Mouse (Mus musculus) adrenal gland, postnatal 14 days (tissue): ENCODE results near the gene Lamc1. TPM values are rescaled to one million over a fixed set of nuclear protein-coding genes. Genes with fewer than 3 reads are reported as not detected.
"Not testable (repeated sequence)": the region's sequence is repeated elsewhere in the genome, so short reads cannot be mapped to it uniquely, and the experiment has no call there.

Experiments
- DNase-seq: peaks from one replicate; pipeline ENCODE4 v3.0.0; 2021; ENCODE audit warnings: mixed read lengths
- long read RNA-seq, 2 experiments: library from polyadenylated mRNA; stranded (forward); transcript quantifications; one replicate each; pipeline ENCODE4 v2.0.0; 2021
- total RNA-seq: library from RNA; stranded (reverse); gene quantifications from 2 replicates; pipeline ENCODE4 v1.2.3, GENCODE M21; 2021

Gene Lamc1
- 169 and 170 TPM in 2 replicates for total RNA-seq
- long read RNA-seq, experiment 1, full-length matches to known transcripts: 11 of 29 reads
- long read RNA-seq, experiment 1, partial matches to known transcripts: 11 of 29 reads
- long read RNA-seq, experiment 1, other reads (novel, unspliced or antisense): 7 of 29 reads
- long read RNA-seq, experiment 2, full-length matches to known transcripts: 13 of 22 reads
- long read RNA-seq, experiment 2, partial matches to known transcripts: 8 of 22 reads
- long read RNA-seq, experiment 2, other reads (novel, unspliced or antisense): 1 of 22 reads

DNA sequence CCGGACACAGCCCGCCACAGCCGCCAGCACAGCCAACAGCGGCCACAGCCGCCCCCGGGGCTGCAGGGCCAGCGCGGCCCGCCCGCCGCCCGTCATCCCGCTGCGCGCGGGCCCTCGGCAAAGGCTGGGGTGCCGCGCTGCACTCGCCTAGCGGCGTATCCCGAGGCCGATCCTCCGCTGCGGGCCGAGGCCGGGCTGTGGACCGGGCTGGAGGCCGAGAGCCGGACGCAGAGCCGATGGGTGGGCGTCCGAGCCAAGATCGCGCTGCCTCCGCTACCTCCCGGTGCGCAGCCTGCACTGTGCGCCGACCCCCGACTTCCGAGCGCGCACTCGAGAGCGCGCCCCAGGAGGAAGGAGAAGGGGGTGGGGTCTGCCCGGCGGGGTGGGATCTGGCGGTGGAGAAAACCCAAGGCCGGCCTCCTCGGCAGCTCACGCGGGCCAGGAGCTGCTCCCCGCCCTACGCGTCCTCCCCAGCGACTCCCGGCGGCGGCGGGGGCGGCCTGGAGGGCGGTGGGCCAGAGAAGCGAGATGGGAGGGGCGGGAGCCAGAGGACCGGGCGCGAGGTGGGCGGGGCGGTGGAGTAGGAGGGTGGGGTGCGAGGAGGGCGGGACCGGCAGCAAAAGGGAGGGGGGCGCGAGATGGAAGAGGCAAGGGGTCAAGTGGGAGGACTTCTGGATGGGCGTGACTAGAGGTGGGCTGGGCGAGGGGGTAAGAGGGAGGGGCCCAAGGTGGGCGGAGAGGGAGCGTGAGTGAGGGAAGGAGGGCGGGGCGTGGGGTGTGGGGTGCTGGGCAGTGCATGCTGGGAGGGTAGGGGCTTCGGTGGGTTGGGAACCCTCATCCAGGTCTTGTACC, at the start of gene Lamc1:
Lamc1 (minus strand) TSS at position 343 of the 852 bp plus-strand sequence.
- peak; percentile 97 for DNase-seq

- peak; percentile 15 for DNase-seq
These were observed 48.2 kb upstream of the Lamc1 start for GRCm38 (mm10) chr1:153380746-153381282.

DNA sequence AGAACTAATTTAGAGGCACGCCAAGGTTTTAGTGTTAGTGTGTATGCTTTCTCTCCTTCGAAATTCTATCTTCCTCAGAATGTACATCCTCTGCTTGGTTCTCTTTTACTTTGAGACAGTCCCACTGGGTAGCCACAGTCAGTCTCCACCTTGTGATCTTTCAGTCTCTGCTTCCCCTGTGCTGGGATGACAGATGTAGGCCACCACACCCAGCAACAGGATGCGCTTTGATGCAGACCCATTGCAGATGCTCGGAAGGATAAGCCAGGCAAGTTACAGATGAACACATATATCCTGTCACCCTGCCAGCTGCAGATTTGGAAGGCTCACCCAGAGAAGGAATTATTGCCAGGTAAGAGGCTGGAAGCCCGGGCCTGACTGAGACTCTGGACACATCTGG, 47.2 kb upstream of the Lamc1 start:
- no peak for DNase-seq

DNA sequence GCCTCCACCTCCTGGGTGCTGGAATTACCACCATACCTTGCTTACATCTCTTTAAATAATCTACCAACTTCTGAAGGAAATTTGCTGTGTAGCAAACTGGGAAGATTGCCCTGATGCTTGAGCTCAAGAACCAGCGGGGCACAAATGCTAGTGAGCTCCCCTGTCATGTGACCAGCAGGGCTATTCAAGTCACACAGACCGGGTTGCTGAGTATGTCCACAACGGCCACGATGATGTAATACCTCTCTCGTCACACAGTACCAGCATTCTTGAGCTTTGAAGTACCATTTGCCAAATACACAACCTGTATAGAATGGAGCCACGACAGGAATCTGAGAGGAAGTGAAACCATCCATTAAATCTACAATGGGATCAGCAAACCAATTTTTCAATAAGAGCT, 46.0 kb upstream of the Lamc1 start:
- DNase-seq: no peak

DNA sequence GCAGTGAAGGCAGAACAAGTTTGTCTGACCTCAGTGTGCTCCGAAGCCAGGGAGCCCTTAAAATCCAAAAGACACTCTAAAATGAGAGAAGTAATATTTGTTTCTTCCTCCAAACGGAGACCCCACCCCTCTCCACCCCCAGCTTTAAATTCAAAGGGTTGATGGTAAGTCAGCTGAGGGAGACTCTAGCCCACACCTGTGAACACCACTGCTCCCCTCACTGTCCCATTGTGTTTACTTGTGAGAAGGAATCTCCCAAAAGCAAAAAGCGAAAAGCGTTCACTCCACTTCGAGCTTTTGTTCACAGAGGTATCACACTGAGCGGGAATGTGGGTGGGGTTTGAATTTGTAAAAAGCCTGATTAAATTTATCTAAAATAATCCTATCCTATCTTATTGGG, 43.9 kb upstream of the Lamc1 start:
- DNase-seq: no peak

DNA sequence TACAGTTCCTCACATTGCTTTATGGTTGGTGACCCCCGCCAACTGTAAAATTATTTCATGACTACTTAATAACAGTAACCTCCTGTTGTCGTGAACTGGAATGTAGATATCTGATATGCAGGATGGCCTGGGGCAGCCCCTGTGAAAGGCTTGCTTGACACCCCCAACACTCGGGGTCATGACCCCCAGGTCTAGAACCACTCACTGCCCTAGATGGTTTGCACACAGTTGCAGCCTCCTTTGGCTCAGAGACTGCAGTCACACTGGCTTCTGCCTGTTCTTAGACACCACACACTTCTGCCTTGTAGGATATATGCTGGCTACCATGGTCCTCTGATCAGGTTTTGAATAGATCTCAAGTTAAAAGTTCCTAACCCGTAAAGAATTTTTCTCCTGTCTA, 41.5 kb upstream of the Lamc1 start:
- no peak for DNase-seq

DNA sequence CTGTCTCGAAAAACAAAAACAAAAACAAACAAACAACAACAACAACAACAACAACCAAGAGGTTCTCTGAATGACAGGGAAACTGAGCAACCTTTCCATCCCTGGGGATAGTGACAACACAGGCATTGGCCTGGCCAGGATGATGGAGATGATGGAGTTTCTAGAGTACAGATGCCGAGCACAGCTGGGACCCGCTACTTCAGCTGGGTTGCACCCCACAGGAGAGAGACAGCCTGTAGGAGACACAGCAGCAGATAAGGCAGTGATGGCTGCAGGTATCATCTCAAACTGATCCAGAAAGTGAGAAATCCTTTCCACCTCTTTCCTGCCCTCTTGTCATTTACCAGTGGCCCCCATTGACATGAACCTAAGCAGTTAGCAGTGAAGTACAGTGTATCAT, 39.3 kb upstream of the Lamc1 start:
- DNase-seq: no peak

DNA sequence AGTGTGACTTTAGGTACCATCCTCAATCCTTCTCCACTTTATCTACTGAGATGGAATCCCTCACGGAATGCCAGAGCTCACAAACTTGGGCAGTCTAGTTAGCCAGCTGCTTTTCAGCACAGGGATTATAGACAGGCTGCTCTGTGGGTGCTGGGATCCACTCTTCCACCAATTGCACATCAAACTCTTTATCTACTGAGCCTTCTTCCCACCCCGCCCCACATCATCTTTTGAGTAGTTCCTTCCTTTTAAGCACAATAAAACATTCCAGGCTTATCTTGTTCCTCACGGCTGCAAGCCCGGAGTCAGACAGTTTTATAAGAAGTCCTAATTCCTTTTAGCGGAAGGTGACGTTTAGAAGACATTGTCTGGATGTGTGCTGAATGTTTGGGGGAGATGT, 36.4 kb upstream of the Lamc1 start:
- DNase-seq: no peak

GRCm38 (mm10) chr1:153367048-153367447, 34.5 kb upstream of the Lamc1 start:
- no peak for DNase-seq

DNA sequence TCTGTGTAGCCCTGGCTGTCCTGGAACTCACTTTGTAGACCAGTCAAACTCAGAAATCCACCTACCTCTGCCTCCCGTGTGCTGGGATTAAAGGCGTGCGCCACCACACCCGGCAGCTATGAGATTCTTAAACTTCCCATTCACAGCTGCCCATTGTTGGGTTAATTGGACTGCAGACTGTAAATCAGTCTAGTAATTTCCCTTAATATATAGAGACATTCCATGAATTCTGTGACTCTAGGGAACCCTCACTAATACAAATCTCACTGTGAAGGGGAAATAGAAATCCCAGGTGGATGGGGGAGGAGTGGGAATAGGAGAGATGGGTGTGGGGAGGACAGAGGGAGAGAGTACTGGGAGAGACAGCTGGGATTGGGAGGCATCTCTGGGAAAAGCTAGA, 29.3 kb upstream of the Lamc1 start:
- DNase-seq: no peak

DNA sequence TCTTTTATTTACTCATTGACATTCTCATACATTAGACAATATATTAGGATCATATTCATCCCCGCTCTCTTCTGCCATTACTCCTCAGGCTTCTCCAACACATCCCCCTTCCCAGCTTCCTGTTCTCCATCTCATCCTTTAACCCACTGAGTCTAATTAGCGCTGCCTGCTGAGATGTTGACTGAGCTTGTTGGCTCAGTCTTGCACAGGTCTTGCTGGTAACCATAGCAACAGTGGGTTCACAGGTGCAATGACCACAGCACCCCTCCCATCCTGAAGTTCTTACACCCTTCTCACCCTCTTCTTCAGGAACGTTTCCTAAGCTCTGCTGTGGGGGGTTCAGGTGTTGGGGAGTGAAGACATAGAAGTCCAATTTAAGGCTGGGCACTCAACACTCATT, 28.0 kb upstream of the Lamc1 start:
- no peak for DNase-seq

- no peak for DNase-seq
These were observed 24.6 kb upstream of the Lamc1 start for GRCm38 (mm10) chr1:153357218-153357617.

GRCm38 (mm10) chr1:153354466-153354865, 21.9 kb upstream of the Lamc1 start:
- DNase-seq: no peak

DNA sequence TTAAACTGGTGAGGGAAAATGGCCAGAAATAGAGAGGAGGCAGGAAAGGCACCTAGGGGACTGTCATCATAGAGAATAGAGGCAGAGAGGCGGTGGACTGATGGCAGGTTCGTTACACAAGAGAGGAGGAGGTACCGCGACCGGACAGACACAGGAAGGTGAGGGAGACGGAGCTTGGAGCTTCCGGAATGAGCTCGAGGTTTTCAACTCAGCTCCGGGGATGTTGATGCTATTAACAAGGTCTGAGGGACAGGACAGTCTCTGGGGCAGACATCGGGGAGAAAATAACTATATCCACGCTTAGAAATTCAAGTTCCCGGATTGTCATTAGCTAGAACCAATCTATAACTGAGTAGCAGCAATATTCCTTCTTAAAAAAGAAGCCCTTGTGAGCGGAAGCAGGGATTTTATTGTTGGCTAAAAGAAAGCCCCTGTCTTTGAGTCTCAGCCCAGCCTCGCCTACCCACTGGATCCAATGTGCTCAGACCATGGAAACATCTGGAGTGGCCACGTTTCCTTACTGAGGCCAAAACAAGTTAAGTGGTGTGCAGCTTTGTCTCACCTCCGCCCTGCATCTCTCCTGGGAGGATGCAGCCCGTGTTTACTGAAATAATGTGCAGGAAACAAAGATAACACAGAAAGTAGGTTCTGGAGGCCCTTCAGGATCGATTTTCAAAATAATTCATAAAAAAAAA, 21.3 kb upstream of the Lamc1 start:
- peak; percentile 28 for DNase-seq

- peak; percentile 52 for DNase-seq
These were observed 18.4 kb upstream of the Lamc1 start for GRCm38 (mm10) chr1:153351034-153351433.

DNA sequence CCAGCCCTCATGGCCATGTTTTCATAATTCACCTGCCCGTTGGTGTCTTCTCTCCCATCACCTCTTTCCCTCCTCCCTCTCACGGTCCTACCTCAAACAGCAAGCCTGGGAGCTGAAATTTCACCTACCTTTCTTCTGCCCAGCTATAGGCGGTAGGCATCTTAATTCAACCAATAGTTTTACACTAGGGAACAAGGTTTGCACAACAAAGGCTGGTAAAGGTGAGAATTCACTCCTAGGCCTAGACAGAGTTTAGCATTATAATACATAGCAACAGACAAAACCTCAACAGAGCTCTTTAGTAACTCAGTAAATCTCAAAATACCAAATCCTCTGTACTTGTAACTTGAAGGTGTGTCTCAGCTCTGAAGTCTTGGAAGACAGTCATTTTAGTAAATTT, 15.1 kb upstream of the Lamc1 start:
- no peak for DNase-seq

DNA sequence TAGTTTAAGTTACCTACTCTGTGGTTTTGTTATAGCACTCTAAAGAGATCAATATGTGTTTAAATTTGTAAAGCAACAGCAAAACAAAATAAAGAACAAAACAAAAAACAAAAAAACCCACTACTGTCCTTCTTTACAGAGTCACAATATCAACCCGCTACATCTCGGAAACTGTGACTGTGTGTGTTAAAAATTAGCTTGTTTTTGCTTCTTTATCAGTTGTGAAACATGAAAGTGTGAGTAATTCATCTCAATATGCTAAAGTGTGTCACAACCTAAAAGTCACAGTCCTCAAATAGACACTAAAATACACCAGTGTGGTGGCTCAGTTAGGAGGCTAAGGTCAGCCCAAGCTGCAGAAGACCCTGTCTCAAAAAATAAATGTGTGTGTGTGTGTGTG, 14.5 kb upstream of the Lamc1 start:
- DNase-seq: no peak

GRCm38 (mm10) chr1:153345699-153346291, 13.2 kb upstream of the Lamc1 start:
- DNase-seq: no peak

GRCm38 (mm10) chr1:153345002-153345401, 12.4 kb upstream of the Lamc1 start:
- no peak for DNase-seq

DNA sequence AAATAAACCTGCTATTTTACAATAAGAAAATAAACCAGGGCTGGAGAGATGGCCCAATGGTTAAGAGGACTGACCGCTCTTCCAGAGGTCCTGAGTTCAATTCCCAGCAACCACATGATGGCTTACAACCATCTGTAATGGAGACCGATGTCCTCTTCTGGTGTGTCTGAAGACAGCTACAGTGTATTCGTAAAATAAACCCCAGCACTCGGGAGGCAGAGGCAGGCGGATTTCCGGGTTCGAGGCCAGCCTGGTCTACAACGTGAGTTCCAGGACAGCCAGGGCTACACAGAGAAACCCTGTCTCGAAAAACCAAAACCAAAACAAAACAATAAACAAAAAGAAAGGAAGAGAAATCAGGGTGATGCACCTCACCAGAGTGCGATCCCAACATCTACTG, 2.9 kb upstream of the Lamc1 start:
- DNase-seq: not testable (repeated sequence)

DNA sequence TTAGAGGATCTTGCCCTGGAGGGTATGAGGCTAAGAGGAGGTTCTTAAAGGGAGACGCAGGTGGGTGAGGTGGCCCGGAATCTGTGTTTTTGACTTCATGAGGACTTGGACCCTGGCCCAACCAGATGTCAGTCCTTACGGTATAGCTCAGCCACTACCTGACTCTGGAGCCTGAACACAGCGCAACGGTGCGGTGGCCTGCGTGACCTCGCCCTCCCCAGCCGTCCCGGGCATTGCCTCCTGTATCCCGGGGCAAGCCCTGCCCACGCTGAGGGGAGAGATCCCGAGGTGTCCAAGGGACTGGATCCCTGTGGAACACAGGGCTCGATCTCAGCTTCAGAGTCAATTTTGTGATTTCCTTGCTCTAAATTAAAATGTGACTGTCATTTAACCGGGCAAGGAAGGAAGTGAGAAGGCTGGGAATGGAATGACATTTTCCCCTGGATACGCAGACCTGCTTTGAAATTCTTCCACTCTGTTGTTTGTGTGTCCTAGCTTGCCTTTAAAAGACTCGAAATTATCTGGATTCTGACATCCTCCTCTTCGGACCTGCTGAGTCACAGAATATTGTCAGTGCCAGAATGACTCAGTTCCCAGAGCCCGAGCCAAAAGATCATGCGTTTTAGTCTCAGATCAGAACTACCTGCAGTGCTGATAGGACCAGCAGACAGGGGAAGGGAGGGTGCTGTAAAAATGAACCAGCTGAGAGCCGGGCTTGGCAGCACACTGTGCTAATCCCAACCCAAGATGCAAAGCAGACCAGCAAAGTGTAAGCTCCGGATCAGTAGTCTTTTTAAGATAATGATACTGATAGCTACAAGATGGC, 923 bp upstream of the Lamc1 start:
- DNase-seq: peak; percentile 77
